Mouse (Mus musculus): Measurements from ENCODE around the gene Gal3st1. TPM values are rescaled to one million over a fixed set of nuclear protein-coding genes. Genes with fewer than 3 reads are reported as not detected.

The Gal3st1 gene
- total RNA-seq, 2 experiments from 2014 or later, result 8.5 to 9.8 TPM

DNA sequence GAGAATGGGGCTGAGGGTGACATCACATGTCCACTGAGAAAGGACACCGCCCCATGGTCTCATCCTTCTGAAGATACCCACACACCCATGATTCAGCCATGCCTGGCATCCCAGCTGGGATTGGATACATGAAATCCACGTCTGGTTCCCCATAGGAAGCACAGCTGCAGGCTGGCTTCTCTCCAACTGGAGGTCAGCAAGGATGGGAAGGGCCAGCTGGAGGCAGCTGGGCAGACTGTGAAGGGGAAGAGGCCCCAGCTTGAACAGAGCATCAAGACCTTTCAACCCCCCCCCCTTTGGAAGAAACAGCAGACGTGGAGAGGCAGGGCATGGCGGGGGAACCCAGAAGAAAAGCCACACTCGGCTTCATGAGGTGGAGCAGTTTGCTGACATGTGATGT is 63.1 kb downstream of the Gal3st1 start:
- TF ChIP-seq CTCF (conservative IDR thresholded peaks at IDR 0.05), result no peak
- DNase-seq (ENCODE audit: low spot score in 2 of 2), result no peak
- H3K4me3 ChIP-seq, result no peak overlapping the region
- H3K27ac ChIP-seq, result no peak overlapping the region

DNA sequence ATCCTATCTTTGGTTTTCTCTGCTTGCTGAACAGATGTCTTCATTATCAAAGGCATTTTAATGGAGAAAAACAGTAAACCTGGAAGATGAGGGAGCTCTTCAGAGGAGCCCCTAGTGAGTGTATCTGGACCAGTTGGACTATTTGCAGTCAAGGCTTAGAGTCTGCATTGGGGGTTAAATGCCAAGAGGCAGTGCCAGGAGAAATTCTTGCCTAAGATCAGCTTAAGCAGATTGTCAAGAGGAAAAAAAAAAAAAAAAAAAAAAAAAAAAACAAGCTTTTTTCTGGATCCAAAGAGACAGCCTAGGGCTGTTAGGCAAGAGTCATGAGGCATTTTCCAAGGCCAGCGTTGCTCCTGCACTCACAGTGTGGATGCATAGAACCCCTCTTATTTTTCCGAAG is 64.3 kb downstream of the Gal3st1 start:
- no peak for TF ChIP-seq CTCF (conservative IDR thresholded peaks at IDR 0.05)
- no peak overlapping the region for H3K4me3 ChIP-seq
- no peak overlapping the region for H3K27ac ChIP-seq
- DNase-seq (ENCODE audit: low spot score in 2 of 2), result no peak

DNA sequence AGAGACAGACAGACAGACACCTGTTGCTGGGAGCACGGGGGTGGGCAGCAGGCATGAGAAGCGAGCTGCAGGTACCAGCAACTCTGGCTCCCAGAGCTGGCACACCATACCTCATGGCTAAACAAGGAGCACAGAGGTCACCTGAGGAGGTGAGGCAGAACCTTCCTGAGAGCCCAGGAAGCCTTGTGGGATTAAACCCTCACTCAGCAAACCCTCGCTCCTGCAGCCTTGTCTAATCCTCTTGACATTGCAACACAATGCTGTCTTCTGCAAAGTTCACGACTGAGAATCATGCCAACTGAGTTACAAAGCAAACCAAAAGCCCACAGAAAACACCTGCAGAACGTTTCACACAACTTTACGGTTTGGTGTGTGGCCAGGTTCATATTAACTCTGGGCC is 65.0 kb downstream of the Gal3st1 start:
- no peak for TF ChIP-seq CTCF (conservative IDR thresholded peaks at IDR 0.05)

More for the DNA sequence above, 65.0 kb downstream of the Gal3st1 start:
- DNase-seq (ENCODE audit: low spot score in 2 of 2), result no peak
- H3K4me3 ChIP-seq, result no peak overlapping the region
- no peak overlapping the region for H3K27ac ChIP-seq

Other genes starting within 250 kb of the Gal3st1 start
- 10 to 100 TPM; 81.4 to 86.7 TPM for gene Osbp2, start 119.7 kb upstream of the Gal3st1 start, total RNA-seq (2021)
- gene 4921536K21Rik, start 88.5 kb upstream of the Gal3st1 start, total RNA-seq (2021), result under 1 TPM; 0.39 to 0.41 TPM
- gene Dusp18, start 88.4 kb upstream of the Gal3st1 start, total RNA-seq (2021), result 10 to 100 TPM; 24.6 to 26.0 TPM
- 10 to 100 TPM; 16.9 TPM for gene Slc35e4, start 69.0 kb upstream of the Gal3st1 start, total RNA-seq (2021)
- 10 to 100 TPM; 18.5 to 19.4 TPM for gene Tcn2, start 51.5 kb upstream of the Gal3st1 start, total RNA-seq (2021)
- 10 to 100 TPM; 34.8 to 40.5 TPM for gene Pes1, start 19.7 kb upstream of the Gal3st1 start, total RNA-seq (2021)
- gene 4930556J24Rik, start 6.9 kb upstream of the Gal3st1 start, total RNA-seq (2021), result not detected
- gene Sec14l4, start 47.8 kb downstream of the Gal3st1 start, total RNA-seq (2021), result under 1 TPM; 0.17 to 0.64 TPM
- 1 to 10 TPM; 1.3 to 2.6 TPM for gene Sec14l3, start 81.2 kb downstream of the Gal3st1 start, total RNA-seq (2021)
- 100 to 1,000 TPM; 115 to 119 TPM for gene Mtfp1, start 111.8 kb downstream of the Gal3st1 start, total RNA-seq (2021)
- 10 to 100 TPM; 62.8 to 67.6 TPM for gene Sec14l2, start 139.8 kb downstream of the Gal3st1 start, total RNA-seq (2021)
- gene Rnf215, start 151.6 kb downstream of the Gal3st1 start, total RNA-seq (2021), result 10 to 100 TPM; 33.8 to 35.6 TPM
- gene Ccdc157, start 176.7 kb downstream of the Gal3st1 start, total RNA-seq (2021), result 10 to 100 TPM; 12.2 to 12.8 TPM
- 10 to 100 TPM; 72.3 to 74.1 TPM for gene Sf3a1, start 176.7 kb downstream of the Gal3st1 start, total RNA-seq (2021)
- gene Tbc1d10a, start 203.2 kb downstream of the Gal3st1 start, total RNA-seq (2021), result 10 to 100 TPM; 27.3 to 29.4 TPM
- gene Castor1, start 234.6 kb downstream of the Gal3st1 start, total RNA-seq (2021), result 1 to 10 TPM; 5.3 to 5.8 TPM

Data from layer of hippocampus, adult 2 months (tissue).